Mouse (Mus musculus) yolk sac, embryonic 10.5 days (tissue): ENCODE measurements around the gene Sox5.

Source experiments
- DNase-seq: peaks from one replicate; pipeline ENCODE4 v3.0.0-alpha.2; 2017; ENCODE audit warnings: low spot score

The Sox5 gene

GRCm38 (mm10) chr6:144659115-144660108 is 122.4 kb downstream of the Sox5 start:
- DNase-seq, result no peak

GRCm38 (mm10) chr6:144652876-144653275 is 128.9 kb downstream of the Sox5 start:
- DNase-seq, result peak; percentile 50

GRCm38 (mm10) chr6:144648896-144649295 is 132.9 kb downstream of the Sox5 start:
- DNase-seq, result peak; percentile 16

GRCm38 (mm10) chr6:144648124-144648591 is 133.6 kb downstream of the Sox5 start:
- peak; percentile 61 for DNase-seq

- no peak for DNase-seq
Observed at GRCm38 (mm10) chr6:144646331-144646730, 135.4 kb downstream of the Sox5 start.

GRCm38 (mm10) chr6:144645796-144646195 is 136.0 kb downstream of the Sox5 start:
- DNase-seq, result no peak

- peak; percentile 66 for DNase-seq
Observed at GRCm38 (mm10) chr6:144644711-144645110, 137.1 kb downstream of the Sox5 start.

GRCm38 (mm10) chr6:144643601-144644000 is 138.2 kb downstream of the Sox5 start:
- DNase-seq, result peak; percentile 41

- DNase-seq, result no peak
Observed at GRCm38 (mm10) chr6:144641888-144642287, 139.9 kb downstream of the Sox5 start.

- DNase-seq, result peak; percentile 19
Observed at GRCm38 (mm10) chr6:144640591-144640990, 141.2 kb downstream of the Sox5 start.

GRCm38 (mm10) chr6:144638547-144638946 is 143.2 kb downstream of the Sox5 start:
- DNase-seq, result no peak

- no peak for DNase-seq
Observed at GRCm38 (mm10) chr6:144627539-144628115, 154.2 kb downstream of the Sox5 start.

GRCm38 (mm10) chr6:144621089-144621769 is 160.5 kb downstream of the Sox5 start:
- DNase-seq, result peak; percentile 51

GRCm38 (mm10) chr6:144611383-144611791 is 170.4 kb downstream of the Sox5 start:
- DNase-seq, result no peak

GRCm38 (mm10) chr6:144610878-144611277 is 170.9 kb downstream of the Sox5 start:
- DNase-seq, result no peak

GRCm38 (mm10) chr6:144602883-144603282 is 178.9 kb downstream of the Sox5 start:
- DNase-seq, result no peak

GRCm38 (mm10) chr6:144600351-144600750 is 181.4 kb downstream of the Sox5 start:
- no peak for DNase-seq

- no peak for DNase-seq
Observed at GRCm38 (mm10) chr6:144598324-144598973, 183.3 kb downstream of the Sox5 start.

GRCm38 (mm10) chr6:144596536-144597210 is 185.1 kb downstream of the Sox5 start:
- no peak for DNase-seq

- peak; percentile 31 for DNase-seq
Observed at GRCm38 (mm10) chr6:144584854-144585253, 196.9 kb downstream of the Sox5 start.
